Mouse (Mus musculus): ENCODE data around the gene Vmn1r35.
"Not testable (repeated sequence)": the region's sequence is repeated elsewhere in the genome, so short reads cannot be mapped to it uniquely, and the experiment has no call there.

Gene Vmn1r35

DNA sequence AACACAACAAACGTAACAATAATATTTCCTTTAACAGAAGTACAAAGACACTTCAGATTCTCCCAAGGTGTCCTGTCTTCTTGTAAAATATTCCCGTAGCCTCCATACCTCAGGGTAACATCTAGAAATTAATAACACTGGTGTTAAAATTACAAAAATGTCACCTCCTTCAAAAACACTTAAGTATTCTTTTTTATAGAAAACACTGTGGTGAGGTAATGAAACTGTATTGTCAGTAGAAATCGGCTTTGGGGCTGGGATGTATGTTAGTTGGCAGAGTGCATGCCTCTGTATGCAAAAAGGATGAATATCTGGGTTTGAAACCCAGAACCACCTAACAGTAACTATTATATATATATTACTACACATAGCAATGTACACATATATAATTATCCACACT is at the start of gene Vmn1r35:
TSS of gene Vmn1r35 (minus strand) at position 101 of the 400 bp plus-strand sequence.
- DNase-seq: no peak

DNA sequence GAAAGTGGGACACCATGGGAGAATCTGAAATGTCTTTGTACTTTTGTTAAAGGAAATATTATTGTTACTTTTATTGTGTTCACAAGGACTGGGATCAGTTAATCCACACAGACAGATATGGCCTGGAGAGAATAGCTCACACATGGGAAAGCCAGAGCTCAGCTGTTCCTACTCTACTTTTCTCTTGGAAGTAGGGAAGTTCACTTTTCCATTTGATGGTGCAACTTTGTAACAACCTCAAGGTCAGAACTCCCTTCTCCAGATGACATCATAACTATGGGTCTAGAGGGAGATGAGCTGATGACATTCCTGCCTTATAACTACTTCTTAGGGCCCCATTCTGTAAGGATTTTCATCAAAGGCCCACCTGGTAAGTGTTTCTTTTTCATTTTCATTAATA is 43.4 kb upstream of the Vmn1r35 start, which contains the start of gene Vmn1r37:
TSS of gene Vmn1r37 (plus strand) at position 301 of the 400 bp plus-strand sequence.
- not testable (repeated sequence) for DNase-seq

DNA sequence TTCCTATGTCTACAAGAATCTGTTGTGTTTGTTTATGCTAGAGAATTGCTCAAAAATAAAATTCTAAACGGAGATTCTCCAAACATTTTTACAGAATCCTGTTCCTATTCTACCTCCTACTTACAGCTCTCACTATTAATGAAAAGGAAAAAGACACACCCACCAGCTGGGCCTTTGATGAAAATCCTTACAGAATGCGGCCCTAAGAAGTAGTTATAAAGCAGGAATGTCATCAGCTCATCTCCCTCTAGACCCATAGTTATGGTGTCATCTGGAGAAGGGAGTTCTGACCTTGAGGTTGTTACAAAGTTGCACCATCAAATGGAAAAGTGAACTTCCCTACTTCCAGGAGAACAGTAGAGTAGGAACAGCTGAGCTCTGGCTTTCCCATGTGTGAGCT is 33.4 kb upstream of the Vmn1r35 start, which contains the start of gene Vmn1r36:
TSS of gene Vmn1r36 (minus strand) at position 101 of the 400 bp plus-strand sequence.
- not testable (repeated sequence) for DNase-seq

DNA sequence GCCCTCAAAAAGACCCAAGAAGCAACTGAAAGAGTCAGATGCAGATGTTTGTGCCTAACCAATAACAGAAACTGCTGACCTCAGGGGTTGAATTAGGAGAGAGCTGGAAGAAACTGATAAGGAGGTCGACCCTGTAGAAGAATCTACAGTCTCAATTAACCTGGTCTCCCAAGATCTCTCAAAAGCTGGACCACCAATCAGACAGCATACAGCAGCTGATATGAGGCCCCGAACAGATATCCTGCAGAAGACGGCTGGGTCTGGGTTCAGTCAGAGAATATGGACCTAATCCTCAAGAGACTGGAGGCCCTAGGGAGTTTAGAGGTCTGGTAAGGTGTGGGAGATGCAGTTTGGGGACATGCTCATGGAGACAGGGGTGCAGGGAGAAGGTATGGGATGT is 28.1 kb upstream of the Vmn1r35 start:
- no peak for DNase-seq

DNA sequence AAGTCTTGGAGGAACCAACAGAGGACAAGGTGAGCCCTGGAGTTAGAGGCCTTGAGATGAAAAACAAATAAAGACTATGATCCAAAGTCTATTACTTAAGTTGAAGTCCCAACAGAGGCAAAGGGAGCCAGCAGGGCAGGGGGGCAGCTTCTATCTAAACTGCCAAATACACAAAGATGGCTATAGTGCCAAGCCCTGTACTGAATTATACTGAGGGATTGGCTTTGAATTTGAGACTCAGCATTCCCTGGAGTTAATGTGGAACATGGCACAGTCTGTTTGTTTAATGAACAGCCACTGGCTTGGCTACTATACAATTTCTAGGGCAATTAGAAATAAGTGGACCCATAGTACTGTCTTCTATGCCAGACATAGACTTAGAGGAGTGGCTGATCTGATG is 23.2 kb upstream of the Vmn1r35 start:
- peak; percentile 41 to 58 for DNase-seq

DNA sequence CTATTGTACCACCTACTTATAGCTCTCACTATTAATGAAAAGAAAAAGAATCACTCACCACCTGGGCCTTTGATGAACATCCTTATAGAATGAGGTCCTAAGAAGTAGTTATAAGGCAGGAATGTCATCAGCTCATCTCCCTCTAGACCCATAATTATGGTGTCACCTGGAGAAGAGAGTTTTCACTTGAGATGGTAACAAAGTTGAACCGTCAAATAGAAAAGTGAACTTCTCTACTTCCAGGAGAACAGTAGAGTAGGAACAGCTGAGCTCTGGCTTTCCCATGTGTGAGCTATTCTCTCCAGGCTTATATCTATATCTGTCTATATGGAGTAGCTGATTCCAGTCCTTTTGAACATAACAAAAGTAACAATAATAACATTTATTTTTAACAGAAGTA is 41.9 kb downstream of the Vmn1r35 start, which contains the start of gene Vmn1r34:
TSS of gene Vmn1r34 (minus strand) at position 101 of the 400 bp plus-strand sequence.
- DNase-seq: no peak
